Mouse (Mus musculus): ENCODE results near the gene 2310034G01Rik.

Gene 2310034G01Rik

DNA sequence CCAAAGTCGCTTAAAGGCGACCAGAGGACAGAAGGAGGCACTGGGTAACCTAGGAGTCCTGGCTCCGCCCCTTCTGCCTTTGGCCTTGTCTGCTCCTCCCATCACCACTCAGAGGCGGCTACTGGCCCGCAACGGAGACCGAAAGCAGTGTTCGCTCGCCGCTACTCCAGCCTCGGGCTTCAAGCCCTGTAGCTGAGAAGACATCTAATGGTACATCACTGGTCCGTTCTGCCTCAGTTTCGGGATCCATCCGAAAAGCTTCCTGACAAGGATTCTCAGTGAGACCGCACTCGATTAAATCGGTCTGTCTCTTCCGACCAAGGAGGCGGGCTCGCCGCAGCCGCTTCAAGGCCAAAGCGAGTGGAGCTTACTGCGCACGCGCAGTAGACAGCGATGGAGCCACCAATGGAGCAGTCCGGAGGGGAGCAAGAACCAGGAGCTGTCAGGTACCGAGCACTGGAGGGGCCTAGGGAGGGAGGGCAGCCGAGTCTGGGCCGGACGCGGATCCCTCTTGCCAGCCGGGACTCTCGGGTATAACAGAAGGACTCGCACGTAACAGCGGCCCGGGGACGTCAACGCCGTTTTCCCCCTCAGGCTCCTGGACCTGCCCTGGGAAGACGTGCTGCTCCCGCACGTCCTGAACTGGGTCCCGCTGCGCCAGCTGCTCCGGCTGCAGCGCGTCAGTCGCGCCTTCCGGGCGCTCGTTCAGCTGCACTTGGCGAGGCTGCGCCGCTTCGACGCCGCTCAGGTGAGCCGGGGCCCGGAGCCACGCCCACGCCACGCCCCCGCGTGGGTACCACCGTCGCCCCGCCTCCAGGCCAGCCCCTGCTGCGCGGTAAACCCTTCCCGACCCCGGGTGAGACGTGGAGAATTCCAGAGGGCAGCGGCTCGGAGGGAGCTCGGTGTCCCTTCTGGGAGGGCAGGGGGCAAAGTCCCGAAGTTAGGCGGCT is 21.7 kb downstream of the 2310034G01Rik start, which contains the start of gene Fbxl15:
Fbxl15 (plus strand) TSS at position 104 of the 950 bp plus-strand sequence.
- peak; percentile 93 for DNase-seq (ENCODE audit: low spot score in 2 of 2)

DNA sequence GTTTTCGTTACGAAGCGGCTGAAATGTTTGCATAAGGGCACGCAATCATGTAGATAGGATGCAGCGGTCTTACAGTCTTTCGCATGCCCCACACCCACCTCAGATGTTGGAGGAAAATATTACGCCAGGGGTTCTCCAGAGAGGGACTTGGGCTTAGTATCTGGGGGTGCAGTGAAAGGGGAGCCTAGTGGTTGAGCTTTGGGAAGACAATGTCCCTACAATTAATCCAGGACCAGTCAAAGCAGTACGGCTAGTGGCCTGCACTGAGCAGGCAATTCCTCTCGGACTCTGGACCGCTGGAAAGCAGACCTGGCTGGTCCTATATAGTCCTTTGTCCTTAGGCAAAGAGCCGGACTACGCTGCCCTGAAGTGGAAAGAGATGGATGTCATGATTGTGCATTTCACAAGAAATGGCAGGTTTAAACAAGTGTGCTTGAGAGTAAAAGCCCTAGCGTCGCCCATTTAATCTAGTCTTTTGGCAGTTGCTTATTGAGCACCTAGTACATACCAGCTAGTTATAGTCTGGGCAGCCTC is 22.5 kb downstream of the 2310034G01Rik start:
- DNase-seq (ENCODE audit: low spot score in 2 of 2): no peak

DNA sequence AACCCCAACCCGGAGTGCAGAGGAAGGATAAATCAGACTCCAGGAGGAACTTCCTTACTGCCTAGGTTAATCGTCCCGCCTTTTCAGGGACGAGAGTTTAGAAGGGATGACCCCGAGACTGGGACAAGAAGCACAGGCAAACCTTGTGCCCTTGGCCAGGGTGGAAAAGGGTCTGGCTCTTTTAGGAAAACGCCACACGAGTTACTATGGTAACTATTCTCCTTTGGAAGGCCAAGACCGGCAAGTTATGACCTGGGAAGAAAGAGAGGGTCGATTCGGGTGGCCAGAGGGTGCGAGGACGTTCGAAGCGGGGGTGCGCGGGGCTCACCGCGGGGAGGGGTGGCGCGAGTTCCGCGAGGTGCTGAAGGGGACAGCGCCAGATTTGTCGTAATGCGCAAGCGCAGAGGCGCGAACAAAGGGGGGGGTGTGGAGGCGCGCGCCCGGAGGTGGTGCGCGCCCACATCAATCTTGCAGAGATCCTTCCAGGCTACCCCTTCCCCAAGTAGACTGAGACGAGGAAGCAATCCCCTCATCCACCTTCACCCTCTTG is 23.3 kb downstream of the 2310034G01Rik start, which contains the start of gene Psd:
Psd (minus strand) TSS at position 401 of the 550 bp plus-strand sequence.
- no peak for DNase-seq (ENCODE audit: low spot score in 2 of 2)

DNA sequence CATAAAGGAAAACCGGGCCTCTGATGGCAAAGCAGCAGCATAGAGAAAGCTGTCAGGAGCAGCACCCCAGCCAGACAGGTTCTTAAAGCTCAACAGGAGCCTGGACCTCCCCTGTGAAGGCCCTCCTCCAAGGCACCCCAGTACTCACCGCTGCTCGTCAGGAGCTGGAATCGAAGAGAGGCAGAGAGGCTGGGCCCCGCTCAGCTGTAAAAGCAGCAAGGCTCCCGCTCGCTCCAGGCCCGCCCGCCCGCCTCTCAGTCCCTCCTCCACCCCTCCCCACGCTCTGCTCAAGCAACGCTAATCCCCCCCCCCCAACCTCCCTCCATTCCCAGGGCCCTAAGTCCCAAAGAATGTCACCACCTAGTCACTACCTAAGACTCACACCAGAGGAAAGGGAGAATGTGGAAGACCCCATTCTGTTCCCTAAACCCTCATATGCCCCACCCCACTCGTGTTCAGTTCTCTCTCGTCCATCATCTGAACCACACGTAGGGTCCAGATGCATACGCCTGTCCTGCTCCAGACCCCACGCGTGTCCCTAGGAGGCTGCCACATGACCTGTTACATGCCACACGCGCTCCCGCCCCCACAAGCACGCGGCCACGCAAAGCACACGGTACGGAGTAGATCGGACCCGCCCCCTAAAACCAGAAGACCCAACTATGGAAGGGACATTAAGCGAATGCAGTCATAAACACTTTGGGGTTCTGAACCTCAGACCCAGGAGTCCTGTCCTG is 23.9 kb downstream of the 2310034G01Rik start:
- no peak for DNase-seq (ENCODE audit: low spot score in 2 of 2)

GRCm38 (mm10) chr19:46324918-46325317 is 25.2 kb downstream of the 2310034G01Rik start:
- DNase-seq (ENCODE audit: low spot score in 2 of 2): no peak

- no peak for DNase-seq (ENCODE audit: low spot score in 2 of 2)
Observed at GRCm38 (mm10) chr19:46324366-46324765, 25.7 kb downstream of the 2310034G01Rik start.

DNA sequence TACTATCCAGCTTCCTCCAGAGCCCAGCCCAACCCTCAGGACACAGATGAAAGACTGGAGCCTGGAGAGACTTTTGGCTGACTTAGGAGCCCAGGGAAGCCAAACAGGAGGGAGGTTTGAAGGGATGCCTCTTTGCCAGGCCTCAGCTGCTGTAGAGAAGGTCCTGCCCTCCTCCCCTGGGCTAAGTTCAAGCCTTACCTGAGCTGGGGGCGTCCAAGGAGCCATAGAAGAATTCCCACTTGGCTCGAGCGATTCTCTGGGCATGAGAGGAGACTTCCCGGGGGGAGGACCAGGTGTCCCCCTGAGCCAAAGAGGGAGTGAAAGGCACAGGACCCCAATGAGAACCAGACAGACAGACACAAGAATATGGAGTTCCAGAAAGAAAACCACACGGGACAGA is 26.4 kb downstream of the 2310034G01Rik start:
- no peak for DNase-seq (ENCODE audit: low spot score in 2 of 2)

DNA sequence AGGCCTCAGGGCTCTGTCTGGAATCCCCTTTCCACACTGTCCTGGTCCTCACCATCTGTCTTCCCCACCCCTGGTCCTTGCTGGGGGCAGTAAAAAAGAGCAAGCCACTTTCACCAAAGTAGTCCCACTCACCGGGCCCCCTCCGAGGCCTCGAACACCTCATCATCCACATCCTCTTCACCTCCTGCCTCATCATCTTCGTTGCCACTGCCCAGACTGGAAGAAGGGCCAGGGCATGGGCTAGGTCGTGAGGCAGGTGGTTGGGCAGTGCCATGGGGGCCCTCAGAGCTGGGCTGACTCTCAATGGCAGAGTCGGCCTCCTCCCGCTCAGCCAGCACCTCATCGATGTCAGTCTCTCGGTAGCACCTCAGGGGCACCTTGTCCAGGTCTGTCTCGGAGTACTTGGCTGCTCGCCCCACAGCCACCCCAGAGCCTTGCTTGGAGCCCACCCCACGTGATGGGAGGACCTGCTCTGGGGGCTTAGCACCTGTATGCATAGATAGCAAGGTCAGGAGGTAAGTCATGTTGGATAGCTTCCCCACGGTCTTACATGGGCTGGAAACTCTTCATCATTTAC is 27.0 kb downstream of the 2310034G01Rik start:
- no peak for DNase-seq (ENCODE audit: low spot score in 2 of 2)

- DNase-seq (ENCODE audit: low spot score in 2 of 2): no peak
Observed at GRCm38 (mm10) chr19:46322144-46322995, 27.7 kb downstream of the 2310034G01Rik start.

DNA sequence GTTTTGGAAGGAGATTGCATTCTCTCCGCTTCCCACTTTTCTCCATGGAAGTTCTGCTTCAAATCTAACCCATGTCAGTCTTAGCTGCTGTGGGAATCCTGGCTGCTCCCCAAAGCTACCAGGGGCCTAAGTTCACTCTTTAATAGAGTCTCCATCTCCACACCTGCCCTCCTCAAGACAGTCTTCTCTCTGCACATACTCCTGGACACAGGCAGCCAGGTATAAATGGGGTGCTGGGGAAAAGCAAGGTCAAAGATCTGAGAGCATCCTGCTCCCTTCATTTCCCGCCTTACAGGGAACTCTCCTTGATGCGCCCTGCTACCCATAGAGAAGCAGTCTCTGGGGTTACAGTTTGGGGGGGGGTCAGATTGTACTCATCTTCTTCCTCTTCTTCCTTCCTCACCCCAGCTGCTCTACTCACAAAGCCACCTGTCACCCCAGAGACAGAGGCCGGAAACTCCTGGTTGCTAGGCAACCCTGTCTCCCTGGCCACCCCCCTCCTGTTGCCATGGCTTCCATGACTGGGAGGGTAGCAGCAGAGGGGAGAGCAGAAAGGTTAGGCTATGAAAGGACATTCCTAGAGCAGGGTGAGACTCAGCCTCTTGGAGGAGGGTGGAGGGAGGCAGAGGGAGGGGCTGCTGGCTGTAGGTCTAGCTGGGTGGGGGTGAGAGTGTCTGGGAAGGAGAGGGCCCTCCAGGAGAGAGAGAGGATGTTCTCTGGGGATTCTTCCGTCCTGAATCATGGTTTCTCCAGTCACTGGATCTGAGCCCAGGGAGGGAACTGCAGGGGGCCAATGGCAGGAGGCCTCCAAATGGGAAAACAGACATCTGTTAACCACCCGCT is 28.8 kb downstream of the 2310034G01Rik start:
- no peak for DNase-seq (ENCODE audit: low spot score in 2 of 2)

GRCm38 (mm10) chr19:46320076-46320785 is 29.9 kb downstream of the 2310034G01Rik start:
- no peak for DNase-seq (ENCODE audit: low spot score in 2 of 2)

GRCm38 (mm10) chr19:46318586-46319378 is 31.3 kb downstream of the 2310034G01Rik start:
- peak; percentile 95 for DNase-seq (ENCODE audit: low spot score in 2 of 2)

GRCm38 (mm10) chr19:46318031-46318471 is 32.1 kb downstream of the 2310034G01Rik start:
- DNase-seq (ENCODE audit: low spot score in 2 of 2): no peak

- no peak for DNase-seq (ENCODE audit: low spot score in 2 of 2)
Observed at GRCm38 (mm10) chr19:46317546-46317885, 32.6 kb downstream of the 2310034G01Rik start.

DNA sequence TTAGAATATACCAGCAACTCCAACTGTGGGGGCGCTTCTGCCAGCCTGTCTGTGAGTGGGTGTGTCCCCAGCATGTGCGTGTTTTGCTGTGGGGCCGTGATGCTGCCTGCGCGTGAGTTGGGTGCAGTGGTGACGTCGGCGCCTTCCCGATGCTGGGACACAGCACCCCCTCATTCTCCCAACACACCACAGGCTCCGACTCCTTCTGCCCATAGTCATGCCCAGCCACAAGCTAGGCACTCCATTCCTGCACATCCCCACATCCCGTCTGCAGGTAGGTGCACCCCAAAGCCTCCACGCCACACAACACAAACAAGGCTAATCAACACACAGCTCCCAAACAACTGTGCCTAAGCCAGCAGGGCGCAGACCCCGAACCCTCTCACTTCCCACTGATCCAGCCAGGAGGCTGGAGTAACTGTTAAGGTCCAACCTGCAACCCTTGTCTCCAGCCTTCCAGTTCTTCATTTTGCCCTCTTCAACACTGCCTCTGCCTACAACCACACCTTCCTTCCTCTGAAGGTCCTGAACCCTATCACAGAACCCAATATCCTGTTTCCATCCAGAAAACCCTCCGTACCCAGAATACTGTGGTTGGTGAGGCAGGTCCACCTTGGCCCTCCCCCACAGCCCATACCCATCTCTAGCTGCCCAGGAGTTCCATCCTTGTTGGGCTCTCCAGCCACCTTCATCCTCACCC is 33.1 kb downstream of the 2310034G01Rik start:
- DNase-seq (ENCODE audit: low spot score in 2 of 2): peak; percentile 86 to 91

- DNase-seq (ENCODE audit: low spot score in 2 of 2): no peak
Observed at GRCm38 (mm10) chr19:46315752-46316610, 34.1 kb downstream of the 2310034G01Rik start.
